Mouse (Mus musculus): ENCODE results near the gene Zbtb17.

- TF ChIP-seq CTCF (IDR thresholded peaks at IDR 0.05; ENCODE audit: borderline replicate concordance, extremely low read depth, insufficient read depth, insufficient read length) (peak; percentile 80), POLR2A (IDR thresholded peaks at IDR 0.05; ENCODE audit: borderline replicate concordance, extremely low read depth, insufficient read depth, insufficient read length, poor library complexity, severe bottlenecking) (no peak)
These were observed 13.5 kb upstream of the Zbtb17 start for GRCm38 (mm10) chr4:141430997-141431396.
